Mouse (Mus musculus): ENCODE data around the gene Rasal1.

The Rasal1 gene

DNA sequence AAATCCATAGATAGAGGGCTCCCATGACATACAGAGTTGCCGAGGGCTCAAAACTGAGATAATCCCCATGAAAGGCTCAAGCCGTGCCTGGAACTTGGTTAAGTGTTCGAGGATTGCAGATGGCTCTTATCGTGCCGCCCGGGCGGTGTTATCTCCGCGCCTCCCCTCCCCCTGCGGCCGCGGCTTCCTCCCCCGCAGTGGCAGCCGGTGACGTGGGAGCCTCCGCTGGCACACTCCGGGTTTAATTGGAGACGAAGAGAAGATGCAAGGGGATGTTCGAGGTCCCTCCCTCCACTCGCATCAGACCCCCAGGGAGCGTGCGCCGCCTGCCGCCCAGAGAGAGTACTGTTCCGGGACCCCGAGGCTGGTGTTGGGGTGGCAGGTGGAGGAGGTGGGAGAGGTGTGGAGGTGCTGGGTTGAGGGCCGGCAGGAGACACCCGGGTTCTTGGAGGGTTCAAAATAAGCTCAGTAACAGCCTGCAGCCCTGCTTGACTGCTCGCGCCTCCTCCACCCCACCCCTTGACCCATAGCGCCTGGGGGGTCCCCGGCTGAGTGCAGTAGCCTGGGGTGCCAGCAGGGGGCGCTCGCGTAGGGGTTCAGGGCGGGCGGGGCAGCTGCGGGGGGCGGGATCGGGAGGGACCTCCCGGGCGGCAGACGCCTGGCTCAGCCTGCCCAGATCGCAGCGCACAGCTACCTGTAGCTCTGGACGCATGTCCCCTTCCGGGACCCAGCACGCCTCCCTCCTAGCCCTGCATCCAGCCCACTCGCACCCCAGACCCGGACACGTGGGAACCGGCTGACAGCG is at the start of gene Rasal1:
Rasal1 (plus strand) TSS at position 244 of the 805 bp plus-strand sequence.
- peak; percentile 82 for DNase-seq (ENCODE audit: low spot score)

DNA sequence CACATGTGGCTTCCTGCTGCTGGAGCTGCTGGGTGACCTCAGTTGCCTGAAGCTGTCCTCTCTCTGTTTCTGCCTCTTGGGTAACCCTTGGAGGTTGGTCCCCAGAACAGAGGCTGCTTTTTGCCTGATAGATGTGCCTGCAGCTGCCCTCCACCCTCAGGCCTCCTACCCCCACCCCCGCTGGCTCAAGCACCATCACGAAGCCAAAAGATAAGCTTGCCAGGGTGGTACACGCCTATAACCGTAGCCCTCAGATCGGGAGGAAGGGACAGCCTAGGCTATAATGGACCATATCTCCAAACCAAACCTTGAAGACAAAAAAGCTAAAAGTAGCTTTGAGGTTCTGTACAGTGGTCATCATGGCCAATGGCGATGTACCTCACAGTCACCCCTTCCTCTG is 49.0 kb upstream of the Rasal1 start:
- DNase-seq (ENCODE audit: low spot score): no peak

DNA sequence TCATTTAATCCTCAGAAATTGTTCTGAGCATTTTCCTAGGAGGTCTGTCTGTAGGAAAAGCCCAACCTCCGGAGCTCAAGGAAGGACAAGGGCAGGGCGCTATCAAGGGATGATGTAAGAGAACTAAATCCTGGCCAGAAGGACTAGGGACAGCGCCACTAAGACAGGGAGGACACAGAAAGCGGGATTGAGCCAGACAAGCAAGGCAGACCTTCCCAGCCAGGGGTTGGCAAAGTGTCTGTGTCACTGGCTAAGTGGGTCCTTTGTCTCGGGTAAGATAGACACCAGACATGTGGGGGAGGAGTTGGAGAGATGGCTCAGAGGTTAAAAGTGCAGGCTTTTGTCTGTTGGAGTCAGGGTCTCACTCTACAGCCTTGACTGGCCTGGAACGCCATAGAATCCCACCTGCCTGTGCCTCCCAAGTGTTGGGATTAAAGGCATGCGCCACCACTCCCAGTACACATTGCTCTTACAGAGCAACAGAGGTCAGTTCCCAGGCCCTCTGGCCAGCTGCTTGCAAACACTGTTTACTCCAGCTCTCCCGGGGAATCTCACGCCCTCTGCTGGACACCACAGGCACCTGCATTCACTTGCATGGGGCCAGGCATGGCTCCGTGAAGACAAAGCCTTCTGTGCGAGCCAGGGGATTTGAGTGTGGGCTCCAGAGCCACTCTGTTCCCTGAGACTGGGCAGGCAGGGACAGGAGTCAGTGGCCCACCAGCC is 47.5 kb upstream of the Rasal1 start:
- DNase-seq (ENCODE audit: low spot score): no peak

DNA sequence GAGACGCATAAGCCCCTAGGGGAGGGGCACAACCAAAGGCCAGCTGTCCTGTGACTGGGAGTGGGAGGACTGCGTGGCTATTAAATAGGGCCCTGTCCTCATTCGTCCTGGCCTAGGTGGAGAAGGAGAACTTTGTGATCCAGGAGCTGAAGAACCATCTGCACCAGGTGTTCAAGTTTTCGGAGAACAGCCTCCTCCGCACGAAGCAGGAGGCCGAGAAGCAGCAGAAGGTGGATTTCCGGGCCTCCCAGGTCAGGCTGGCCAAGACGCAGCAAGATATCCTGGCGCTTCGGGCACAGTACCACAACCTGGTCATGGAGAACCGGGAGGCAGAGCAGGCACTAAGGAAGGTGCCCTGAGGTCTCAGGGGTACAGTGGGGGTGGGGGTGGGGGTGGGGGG is 46.4 kb upstream of the Rasal1 start:
- DNase-seq (ENCODE audit: low spot score): no peak

GRCm38 (mm10) chr5:120603515-120603914 is 45.1 kb upstream of the Rasal1 start:
- DNase-seq (ENCODE audit: low spot score): no peak

DNA sequence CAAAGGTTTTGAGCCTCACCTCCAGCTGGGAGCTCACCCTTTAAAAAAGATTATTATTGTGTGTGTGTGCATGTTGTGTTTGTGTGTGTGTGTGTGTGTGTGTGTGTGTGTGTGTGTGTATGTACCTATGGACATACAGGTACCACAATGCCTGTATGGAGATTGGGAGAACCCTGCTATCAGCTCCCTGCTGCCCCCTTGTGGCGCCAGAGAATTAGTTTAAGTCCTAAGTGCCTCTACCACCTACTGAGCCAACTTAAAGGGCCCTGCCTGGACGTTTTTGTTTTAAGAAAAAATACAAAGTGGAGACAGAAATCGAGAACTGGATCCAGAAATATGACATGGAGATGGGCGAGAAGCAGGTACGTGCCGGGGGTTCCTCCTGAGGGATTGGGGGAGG is 43.8 kb upstream of the Rasal1 start:
- DNase-seq (ENCODE audit: low spot score): peak; percentile 83

DNA sequence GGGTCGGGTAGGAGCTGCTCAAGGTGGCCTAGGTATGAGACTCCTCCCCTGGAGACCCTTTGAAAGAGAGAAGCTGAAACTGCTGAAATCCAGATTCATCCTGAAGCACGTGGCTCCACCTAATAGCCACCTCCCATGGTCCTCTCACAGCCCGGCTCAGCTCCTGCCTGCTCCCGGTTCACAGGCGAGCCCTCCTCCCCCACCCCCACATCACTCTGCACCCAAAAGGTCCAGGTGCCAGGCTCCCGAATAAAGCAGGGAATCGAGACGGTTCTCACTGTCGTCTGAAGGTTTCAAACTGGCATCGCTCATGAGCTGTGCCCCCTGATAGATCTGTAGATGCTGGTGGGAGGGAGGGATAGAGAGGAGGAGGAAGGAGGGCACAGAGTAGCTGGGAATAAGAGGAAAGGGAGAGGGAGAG is 43.4 kb upstream of the Rasal1 start:
- DNase-seq (ENCODE audit: low spot score): no peak

DNA sequence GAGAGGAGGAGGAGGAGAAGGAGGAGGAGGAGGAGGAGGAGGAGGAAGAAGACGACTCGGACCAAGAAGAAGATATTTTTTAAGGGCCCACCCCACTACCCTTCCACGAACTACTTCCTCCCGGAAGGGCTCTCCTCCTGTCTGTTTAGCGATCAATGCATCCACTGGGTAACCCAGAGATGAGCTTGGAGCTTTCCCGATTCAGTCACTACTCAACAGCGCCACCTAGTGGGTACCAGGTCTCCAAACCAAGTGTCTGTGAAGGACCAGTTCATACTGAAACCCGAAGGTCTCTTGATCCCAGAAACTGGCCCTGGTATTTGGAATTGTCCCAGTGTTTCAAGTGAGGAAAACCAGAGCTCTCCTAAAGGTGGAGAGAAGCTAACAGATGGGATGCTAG is 42.9 kb upstream of the Rasal1 start:
- DNase-seq (ENCODE audit: low spot score): peak; percentile 93

GRCm38 (mm10) chr5:120606590-120607200 is 41.9 kb upstream of the Rasal1 start:
- DNase-seq (ENCODE audit: low spot score): no peak

DNA sequence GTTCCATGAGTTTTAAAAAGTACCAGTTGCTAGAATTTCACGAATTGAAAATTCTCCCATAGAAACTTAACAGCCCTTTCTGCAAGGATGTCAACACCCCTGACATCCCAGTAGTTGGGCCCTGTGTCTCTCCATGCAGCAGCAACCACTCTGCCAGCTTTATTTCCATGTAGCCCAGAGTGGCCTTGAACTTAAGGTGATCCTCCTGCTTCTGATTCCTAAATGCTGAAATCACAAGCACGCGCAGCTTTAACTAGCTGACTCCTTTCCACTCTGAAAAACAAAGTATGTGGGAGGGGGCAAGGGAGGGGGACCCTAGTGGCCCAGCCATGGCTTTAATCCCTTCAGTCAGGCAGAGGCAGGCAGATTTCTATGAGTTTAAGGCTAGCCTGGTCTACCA is 41.3 kb upstream of the Rasal1 start:
- DNase-seq (ENCODE audit: low spot score): no peak

- DNase-seq (ENCODE audit: low spot score): no peak
These were observed 39.3 kb upstream of the Rasal1 start for GRCm38 (mm10) chr5:120609246-120609775.

DNA sequence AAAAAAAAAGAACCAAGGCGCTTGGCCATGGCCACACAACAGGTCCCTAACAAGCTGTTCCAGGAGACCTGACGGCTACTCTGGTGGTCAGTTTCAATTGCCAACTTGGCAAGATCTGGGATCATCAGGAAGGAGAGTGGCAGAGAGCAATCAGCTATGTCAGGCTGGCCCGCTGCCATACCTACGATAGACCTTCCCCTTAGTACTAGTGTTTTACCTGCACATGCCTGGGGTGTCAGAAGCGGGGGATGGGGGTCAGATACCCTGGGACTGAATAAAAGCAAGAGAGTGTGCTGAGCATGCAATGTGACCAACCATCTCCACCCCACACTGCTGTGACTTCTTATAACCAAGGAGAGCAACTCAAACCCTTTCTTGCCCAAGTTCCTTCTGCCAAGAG is 37.7 kb upstream of the Rasal1 start:
- DNase-seq (ENCODE audit: low spot score): no peak

- no peak for DNase-seq (ENCODE audit: low spot score)
These were observed 37.2 kb upstream of the Rasal1 start for GRCm38 (mm10) chr5:120611416-120611815.

DNA sequence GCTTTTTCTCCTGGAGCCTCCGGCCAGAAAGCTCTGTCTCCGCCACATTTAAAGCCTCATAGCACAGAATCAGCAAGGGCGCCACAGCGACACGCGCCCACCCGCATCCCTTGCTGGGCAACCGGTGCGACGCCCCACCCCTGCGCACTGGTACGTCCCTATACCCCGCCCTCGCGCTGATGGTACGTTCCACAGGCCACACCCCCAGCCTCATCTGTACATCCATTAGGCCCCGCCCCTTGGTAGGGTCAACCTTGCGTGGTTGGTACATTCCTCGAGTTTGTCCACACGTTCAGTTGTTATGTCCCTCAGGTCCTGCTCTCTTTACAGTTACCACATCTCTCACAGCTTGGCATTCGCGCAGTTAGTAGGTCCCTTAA is 36.2 kb upstream of the Rasal1 start, which contains the start of the genes Rita1 and Ddx54:
Rita1 (minus strand) TSS at position 148 of the 380 bp plus-strand sequence.
Ddx54 (plus strand) TSS at position 298 of the 380 bp plus-strand sequence.
- DNase-seq (ENCODE audit: low spot score): peak; percentile 99

DNA sequence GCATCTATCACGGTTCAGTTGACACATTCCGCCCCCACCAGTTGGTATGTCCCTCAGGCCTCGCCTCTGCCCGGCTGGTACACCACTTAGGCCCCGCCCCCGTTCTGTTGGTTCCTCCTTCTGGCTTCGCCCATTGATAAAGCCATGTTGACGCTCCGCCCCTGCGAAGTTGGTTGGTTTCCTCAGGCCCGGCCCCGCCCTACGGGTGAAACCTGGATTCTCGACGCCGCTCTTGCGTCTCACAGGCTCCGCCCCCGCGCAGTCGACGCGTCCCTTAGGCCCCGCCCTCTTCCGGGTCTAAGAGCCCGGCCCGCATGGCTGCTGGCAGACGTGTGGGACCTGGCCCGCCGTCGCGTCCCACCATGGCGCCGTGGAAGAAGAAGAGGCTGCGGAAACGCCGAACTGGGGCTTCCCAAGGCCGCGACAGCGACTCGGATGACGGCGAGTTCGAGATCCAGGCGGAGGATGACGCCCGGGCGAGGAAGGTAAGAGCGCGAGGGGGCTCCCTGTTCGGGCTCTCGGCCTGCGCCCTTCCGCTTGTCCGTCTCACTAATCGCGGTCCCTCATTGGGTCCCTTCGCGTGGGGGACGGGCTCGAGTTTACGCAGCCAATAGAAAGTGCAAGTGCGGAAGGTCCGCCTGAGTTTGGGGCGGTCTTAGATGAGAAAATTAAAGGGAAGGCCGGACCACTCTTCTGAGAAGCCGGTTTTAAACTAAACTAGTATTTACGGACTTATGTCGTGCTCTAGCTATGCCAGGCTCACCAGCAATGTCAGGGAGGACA is 35.6 kb upstream of the Rasal1 start:
- peak; percentile 100 for DNase-seq (ENCODE audit: low spot score)

GRCm38 (mm10) chr5:120615903-120616302 is 32.7 kb upstream of the Rasal1 start:
- no peak for DNase-seq (ENCODE audit: low spot score)

DNA sequence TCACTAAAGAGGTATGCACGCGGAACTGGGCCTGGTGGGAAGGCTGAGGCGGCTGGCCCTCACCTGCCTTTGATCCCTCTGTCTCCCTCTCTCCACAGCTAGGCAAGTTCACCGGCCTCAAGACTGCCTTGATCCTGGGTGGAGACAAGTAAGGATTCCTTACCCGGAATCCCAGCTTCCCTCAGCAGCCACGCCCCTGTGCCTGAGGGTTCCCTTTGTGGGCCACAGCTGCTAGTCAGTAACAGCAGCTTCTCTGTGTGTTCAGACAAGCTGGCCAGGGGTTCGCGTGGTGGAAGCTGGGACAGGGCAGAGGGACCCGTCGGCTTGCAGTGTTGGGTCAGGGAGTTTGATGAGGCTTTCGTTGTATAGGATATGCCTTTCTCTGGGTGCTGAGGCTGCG is 29.8 kb upstream of the Rasal1 start:
- no peak for DNase-seq (ENCODE audit: low spot score)

DNA sequence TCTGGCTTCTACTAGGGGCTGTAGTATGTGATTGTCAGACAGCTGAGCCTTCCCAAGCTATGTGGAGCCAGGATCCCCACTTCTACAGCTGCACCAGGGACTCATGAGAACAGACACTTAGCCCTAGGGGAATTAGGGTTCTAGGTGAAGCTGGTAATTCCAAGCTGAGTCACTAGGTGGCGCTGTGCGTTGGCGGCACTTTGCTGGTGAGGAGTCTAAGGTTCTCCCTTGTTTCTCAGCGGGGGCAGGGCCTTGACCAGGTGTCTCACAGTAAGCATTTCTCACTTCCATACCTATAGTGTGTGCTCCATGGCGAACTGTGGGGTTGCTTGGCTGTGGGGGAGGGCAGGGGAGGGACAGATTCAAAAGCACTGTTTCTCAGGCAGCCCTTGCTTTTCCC is 29.4 kb upstream of the Rasal1 start:
- DNase-seq (ENCODE audit: low spot score): peak; percentile 68

- peak; percentile 87 for DNase-seq (ENCODE audit: low spot score)
These were observed 28.1 kb upstream of the Rasal1 start for GRCm38 (mm10) chr5:120620375-120621077.

GRCm38 (mm10) chr5:120621078-120621765 is 27.4 kb upstream of the Rasal1 start:
- no peak for DNase-seq (ENCODE audit: low spot score)

DNA sequence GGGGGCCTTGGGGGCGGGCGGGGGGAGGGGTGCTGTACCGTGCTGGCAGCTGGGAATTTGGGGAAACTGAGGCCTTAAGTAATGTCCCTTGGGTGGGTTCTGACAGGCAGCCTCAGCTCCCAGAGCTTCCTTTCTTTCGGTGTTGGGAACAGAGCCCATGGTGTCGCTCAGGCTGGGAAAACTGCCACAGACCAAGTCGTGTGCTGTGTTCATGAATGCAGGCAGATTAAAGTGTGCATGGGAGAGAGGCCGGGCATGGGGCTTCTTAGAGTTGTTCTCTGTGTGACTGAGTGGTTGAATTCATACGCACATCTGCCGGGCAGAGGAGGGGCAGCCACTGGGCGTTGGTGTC is 26.8 kb upstream of the Rasal1 start:
- DNase-seq (ENCODE audit: low spot score): no peak
